Mouse (Mus musculus): ENCODE measurements around the gene A530064D06Rik. TPM values are rescaled to one million over a fixed set of nuclear protein-coding genes. Genes with fewer than 3 reads are reported as not detected.

The A530064D06Rik gene
- total RNA-seq, 2 experiments from 2014 or later, result not detected

Other genes with a start within 250 kb of the A530064D06Rik start
- gene Foxp4, start 242.6 kb downstream of the A530064D06Rik start, total RNA-seq (2021), result 10 to 100 TPM; 52.3 to 53.9 TPM
- gene 1700122O11Rik, start 129.0 kb downstream of the A530064D06Rik start, total RNA-seq (2021), result not detected
- not detected for gene 1700067P10Rik, start 78.0 kb downstream of the A530064D06Rik start, total RNA-seq (2021)
- not detected for gene 9830107B12Rik, start 21.0 kb downstream of the A530064D06Rik start, total RNA-seq (2021)
- not detected for gene Trem1, start 65.5 kb upstream of the A530064D06Rik start, total RNA-seq (2021)
- 1 to 10 TPM in 1 of 2 experiments, under 1 TPM in 1; 0.85 to 1.2 TPM for gene Trem3, start 80.5 kb upstream of the A530064D06Rik start, total RNA-seq (2021)
- not detected for gene Treml4, start 97.0 kb upstream of the A530064D06Rik start, total RNA-seq (2021)
- gene Treml2, start 132.2 kb upstream of the A530064D06Rik start, total RNA-seq (2021), result under 1 TPM; 0.36 to 0.51 TPM
- not detected for gene B430306N03Rik, start 148.9 kb upstream of the A530064D06Rik start, total RNA-seq (2021)
- 1 to 10 TPM; 6.4 to 6.9 TPM for gene Trem2, start 179.1 kb upstream of the A530064D06Rik start, total RNA-seq (2021)
- under 1 TPM; 0.45 to 0.99 TPM for gene Treml1, start 192.6 kb upstream of the A530064D06Rik start, total RNA-seq (2021)
- gene Nfya, start 242.6 kb upstream of the A530064D06Rik start, total RNA-seq (2021), result 10 to 100 TPM; 33.3 to 34.3 TPM
- gene Oard1, start 242.7 kb upstream of the A530064D06Rik start, total RNA-seq (2021), result 10 to 100 TPM; 10.7 to 10.9 TPM